Mouse (Mus musculus) right cerebral cortex, adult 2 months (tissue): Measurements from ENCODE around the gene Anks1.
"Not testable (repeated sequence)": the region's sequence is repeated elsewhere in the genome, so short reads cannot be mapped to it uniquely, and the experiment has no call there.

Experiments
- DNase-seq, 2 experiments: peaks; one replicate each; pipeline ENCODE4 v3.0.0; 2021 to 2022; ENCODE audit warnings: low spot score in 2 of 2

Gene Anks1

DNA sequence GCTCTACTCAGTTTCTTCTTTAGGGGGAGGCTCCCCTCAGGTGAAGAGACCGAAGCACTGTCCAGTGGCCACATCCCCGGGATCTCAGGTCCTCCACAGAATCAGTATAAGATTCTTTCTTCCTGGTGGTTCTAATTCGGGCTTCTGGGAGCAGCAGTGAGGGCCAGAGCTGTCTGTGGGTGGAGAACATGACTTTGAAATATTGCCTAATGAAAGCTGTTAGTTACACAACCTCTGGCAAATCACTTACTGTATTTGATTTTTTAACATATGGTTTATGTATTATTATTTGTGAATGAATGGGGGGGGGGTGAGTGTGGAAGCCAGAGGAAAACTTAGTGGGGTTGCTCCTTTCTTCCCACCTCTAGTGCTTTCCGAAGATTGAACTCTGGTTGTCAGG lies 22.7 kb downstream of the Anks1 start:
- DNase-seq, result no peak

DNA sequence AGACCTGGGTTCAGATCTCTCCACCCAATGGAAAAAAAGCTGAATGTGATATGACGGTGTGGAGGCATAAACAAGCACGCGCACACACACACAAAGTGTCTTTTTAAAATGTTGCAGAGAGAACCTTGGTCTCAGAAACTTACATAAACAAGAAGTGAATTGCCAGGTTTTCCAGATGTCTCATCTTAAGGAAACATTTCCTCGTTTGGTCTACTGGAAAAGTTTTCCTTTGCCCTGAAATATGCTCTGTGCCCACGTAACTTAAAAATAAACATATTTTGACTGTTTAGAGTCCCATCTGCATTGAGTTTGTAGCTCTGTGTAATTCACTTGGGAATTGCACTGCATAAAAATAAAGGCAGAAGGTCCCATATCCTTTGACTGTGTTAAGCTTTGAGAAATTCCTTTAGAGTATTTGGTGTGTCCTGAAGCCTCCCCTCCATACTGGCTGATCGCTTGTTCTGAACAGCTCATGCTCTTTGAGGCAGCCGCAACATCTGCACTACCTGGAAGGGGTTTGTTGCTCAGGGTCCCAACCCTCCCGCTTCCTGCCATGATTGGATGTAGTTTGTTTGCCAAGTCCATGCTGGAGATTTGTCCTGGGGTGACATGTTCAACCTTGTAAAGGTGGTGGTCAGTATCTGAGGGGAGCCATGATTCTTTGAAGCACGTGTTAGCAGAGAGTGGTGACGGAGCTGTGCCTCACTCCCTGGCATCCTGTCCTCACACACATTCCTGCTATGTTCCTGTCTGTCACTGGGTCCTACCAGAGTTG lies 25.2 kb downstream of the Anks1 start:
- DNase-seq, result no peak

DNA sequence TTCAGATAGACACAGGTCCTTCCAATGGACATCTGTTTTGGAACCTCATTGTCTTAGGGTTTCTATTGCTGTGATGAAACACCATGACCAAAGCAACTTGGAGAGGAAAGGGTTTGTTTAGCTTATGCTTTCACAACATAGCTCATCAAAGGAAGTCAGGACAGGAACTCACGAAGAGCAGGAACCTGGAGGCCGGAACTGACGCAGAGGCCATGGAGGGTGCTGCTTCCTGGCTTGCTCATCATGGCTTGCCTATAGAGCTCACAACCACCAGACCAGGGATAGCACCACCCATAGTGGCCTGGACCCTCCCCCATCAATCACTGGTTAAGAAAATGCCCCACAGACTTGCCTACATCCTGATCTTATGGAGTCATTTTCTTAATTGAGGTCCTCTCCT lies 26.0 kb downstream of the Anks1 start:
- no peak for DNase-seq

DNA sequence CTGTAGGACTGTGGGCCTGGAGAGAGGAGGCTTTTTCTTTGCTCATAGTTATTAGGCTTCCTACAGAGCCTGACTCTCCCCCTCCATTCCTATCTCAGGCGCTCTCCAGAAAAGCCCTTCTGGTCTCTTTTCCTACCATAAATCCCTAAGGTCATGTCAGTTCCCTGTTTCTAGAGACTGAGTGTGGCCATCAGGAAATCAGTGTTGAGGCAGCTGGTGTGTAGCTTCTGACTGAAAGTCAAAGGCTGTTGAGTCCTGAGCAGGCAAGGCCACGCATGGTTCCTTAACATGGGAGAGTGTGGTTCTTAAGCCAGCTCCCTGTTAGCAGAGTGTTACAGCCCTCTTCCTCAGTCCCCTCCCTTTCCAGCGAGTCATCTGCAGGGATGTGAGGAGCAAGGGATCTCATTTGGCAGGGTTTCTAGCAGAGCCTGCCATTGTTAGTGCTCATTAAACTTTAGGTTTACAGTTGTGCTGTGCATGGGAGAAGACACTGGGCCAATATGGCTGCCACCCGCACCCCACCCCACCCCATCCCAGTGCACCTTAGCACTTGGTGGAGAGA lies 28.0 kb downstream of the Anks1 start:
- DNase-seq, result no peak

DNA sequence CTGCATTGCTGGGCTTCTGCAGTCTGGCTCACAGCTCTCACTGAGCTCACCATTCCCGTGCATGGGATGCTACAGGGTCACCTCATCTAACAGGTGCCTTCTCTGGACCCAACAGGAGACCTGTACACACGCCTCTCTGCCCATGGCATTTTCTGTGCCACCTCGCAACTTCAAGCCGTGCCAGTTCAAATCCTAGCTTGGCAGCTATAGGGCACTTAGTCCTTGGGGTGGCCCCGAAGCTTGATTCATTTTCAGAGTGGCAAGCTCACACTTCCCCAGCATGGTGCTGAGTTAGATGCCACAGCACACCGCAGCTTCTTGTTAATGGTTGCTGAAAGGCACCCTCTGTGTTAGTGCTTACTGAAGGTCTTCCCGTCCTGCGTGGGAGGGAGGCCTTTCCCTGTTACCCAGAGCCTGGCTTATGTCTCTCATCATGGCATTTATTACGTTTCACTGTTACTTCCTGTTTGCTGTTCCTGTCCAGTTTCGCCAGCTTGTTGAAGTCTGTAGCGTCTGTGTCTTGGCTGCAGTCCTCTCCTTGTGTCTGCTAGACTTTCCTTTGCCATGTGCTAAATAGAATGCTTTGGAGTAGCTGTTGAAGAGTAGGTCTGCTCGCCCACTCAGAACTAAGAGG lies 29.1 kb downstream of the Anks1 start:
- DNase-seq, result no peak

DNA sequence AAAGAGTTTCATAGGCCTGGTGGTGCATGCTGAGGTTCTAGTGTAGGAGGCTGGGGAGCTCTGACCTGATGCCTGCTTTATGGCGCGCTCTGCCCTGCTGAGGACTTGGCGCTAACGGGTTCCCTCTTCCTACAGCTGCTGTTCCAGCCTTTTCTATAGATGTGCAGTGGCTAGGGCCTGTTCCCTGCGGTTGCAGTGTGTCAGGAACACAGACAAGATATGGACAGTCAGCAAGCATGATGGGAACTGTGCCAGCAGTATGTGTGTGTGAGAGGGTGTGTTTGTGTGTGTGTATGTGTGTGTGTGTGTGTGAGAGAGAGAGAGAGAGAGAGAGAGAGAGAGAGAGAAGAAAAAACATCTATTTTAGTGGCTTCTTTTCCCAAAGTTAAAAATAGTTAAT lies 29.9 kb downstream of the Anks1 start:
- no peak for DNase-seq

DNA sequence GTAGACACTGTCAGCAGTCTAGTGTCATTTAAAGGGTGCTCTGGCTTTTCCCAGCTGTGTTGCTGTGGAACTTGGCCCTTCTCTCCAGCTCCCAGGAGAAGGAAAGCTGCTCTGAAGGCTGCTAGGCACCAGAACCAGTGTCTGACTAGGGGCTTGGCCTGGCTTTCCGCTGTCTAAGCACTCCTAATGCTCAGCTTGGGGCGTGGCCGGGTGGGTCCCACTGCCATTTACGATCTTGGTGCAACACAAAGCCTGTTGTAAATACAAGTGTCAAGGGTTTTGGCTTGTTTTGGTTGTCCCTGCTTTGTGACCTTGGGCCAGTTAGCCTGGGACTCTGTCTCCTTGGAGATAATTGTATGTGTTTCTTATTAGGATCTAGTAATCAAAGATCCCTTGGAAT lies 31.2 kb downstream of the Anks1 start:
- DNase-seq, result no peak

DNA sequence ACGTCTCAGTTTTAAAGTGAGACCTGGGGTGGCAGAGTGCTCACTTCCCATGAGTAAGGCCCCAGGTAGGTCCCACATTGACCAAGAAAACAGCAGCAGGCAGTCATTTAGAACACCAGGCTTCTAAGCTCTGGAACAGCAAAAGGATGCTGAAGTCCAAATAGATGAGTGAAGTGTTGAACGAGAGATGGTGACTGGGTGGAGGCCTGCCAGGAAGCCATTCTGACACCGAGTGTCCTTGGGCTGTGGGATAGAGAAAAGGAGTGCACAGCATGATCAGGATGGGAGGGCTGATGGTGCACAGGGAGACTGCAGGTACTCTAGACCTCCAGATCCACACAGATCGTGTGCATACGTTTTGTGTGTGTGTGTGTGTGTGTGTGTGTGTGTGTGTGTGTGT lies 32.1 kb downstream of the Anks1 start:
- no peak for DNase-seq

DNA sequence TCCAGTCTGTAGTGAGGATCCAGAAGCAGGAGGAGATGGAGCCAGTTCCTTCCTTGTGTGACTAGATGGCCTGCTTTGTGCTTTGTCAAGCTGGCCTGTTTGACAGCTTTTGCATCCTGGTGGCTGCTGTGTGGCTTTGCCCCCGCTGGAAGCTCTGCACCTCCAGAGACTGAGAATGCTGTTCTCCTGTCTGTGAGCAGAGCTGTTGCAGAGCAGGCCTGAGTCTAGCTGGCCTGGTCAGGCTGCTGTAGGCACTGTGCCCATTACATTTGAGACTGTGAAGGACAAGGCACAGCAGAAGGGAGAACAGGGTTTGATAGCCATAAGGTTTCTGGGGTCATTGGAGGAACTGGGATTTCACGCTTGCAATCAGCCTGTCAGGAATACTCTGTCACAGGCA lies 32.6 kb downstream of the Anks1 start:
- no peak for DNase-seq

DNA sequence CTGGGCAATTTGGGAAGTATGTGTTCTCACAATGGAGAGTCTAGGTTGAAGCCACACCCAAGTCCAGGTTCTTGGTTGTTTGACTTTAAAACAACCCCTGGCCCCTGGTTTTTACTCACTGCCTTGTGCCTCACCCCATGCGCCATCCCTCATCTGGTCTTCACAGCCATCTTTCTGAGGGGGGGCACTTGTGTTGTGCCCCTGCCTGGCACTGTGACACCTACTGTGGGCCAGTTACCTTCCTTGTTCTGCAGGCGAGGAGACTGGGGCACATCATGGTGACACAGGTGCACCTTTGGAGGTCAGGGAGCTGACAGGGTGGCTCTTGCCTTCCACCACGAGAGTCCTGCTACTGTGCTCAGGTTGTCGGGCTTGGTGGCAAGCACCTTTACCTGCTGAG lies 33.0 kb downstream of the Anks1 start:
- no peak for DNase-seq

DNA sequence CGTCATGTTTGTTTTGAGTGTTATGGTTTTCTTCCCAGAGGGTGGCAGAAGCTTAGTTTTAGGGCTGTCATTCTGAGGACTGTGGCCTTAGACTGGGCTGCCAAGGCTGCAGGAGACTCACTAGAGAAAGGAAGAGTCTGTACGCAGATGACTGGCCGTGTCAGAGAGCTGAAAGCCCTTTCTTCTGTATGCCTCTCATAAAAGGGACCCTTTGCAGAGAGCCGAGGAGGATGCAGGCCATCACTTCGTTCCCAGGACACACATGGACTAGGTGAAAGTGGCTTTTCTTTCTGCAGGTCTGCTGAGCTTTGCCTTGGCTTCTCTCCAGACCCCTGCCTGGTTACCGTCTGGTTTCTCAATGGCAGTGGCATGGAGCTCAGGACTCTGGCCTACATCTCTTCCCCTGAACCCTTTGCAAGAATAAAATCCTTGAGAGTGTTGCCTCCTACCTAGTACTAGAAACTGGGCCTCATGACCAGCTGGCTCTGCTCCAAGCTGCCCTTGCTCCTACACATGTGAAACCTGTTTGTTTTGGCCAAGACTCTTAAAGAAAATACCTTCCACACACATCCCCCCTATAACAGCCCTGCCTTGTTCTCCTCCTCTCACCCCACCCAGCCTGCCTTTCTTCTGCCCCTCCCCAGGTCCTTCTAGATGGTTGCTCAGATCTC lies 36.6 kb downstream of the Anks1 start:
- DNase-seq, result no peak

DNA sequence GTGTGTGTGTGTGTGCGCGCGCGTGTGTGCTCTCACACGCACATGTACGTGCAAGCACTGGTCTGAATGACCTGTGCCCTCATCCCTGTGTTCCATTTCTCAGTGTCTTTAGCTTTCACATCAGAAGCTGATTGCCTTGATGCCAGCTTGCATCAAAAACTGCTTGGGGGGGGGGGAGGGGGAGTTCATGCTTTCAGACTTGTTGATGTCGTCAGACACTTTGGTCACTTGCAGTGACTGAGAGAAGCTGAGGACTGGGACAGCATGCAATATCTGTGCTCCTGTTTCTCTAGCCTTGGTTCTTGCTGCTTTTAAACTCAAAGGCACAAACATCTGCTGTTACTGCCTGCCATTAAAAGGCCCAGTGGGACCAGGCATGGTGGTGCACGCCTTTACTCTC lies 37.3 kb downstream of the Anks1 start:
- no peak for DNase-seq

DNA sequence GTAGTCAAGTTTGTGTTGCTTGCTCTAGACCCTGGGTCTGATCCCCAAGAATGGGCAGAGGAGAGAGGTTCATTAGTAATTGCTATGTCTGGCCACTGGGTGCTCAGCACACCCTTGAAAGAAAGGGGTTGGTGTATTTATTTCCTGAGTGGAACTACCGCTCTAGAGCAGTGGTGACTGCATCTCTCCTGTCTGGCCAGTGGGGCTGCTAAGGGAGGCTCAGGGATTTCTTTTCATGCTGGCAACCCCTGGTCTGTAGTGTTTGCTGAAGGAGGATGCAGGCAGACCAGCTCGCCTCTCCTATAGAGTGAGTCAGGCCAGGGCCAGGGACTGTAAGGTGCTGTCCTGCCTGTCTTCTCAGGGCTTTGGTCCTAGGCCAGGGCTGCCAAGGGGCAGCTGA lies 38.0 kb downstream of the Anks1 start:
- no peak for DNase-seq

DNA sequence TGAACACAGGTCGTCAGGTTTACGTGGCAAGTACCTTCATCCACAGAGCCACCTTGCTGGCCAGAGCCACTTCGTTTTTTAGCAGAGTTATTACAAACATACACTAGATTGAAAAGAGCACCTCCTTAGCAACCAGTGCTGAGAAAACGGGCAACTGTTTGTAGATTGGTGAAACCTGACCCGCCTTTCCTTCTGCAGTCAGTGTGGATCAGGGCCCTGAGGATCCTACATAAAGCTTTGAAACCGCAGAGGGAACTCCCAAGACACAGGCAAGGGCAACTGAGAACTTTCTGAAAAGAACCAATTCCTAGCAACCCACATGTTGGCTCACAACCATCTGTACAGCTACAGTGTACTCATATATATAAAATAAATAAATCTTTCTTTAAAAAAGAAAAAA lies 44.0 kb downstream of the Anks1 start:
- no peak for DNase-seq

DNA sequence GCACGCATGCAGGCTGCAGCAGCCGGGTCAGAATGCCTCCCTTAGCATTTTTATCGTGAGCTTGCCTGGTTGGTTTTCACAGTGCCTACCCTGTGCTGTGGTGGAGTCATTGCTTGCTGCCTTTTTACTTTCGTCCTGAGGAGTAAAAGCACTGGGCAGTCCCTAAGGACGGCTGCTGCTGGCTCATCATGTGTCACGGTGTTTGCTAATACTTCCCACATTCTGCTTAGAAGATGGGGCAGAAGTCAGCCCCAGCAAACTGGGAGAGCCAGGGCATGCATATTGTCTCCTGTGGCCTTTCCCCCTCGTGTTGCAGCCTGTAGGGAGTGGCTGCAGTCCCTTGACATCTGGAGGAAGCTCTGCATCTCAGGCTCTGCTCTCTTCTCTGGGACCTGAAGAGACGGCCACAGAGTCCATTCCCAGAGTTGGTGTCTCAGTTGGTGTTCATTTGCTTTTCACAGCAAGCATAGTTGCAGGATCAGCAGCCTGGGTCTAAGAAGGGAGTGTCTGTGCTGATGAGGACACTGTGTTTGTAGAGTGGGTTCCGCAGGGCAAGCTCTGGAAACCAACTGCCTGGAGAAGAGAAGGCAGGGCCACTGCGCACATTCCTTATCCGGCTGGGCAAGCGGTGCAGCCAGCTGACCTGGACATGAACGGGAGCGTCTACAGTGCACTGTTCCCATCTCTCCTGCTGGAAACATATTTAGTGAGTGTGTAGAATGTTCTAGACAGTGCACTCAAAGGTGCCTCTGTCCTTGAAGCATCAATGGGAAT lies 45.7 kb downstream of the Anks1 start:
- DNase-seq, result no peak

DNA sequence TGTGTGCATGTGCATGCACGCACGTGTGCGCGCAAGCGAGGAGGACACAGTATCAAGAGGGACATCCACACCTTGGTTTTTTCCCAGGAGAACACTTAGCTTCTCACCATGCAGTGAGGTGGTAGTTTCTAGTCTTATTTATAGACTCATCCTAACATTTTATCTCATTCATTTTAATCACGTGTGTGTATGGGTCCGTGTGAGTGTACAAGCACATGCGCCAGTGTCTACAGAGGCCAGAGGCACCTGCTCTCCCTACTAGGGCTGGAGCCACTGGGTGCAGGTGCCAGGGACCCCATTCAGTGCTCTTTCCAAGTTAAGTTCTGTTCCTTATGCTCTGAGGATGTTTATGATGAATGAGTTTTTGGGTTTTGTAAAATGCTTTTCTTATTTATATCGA lies 48.5 kb downstream of the Anks1 start:
- no peak for DNase-seq

DNA sequence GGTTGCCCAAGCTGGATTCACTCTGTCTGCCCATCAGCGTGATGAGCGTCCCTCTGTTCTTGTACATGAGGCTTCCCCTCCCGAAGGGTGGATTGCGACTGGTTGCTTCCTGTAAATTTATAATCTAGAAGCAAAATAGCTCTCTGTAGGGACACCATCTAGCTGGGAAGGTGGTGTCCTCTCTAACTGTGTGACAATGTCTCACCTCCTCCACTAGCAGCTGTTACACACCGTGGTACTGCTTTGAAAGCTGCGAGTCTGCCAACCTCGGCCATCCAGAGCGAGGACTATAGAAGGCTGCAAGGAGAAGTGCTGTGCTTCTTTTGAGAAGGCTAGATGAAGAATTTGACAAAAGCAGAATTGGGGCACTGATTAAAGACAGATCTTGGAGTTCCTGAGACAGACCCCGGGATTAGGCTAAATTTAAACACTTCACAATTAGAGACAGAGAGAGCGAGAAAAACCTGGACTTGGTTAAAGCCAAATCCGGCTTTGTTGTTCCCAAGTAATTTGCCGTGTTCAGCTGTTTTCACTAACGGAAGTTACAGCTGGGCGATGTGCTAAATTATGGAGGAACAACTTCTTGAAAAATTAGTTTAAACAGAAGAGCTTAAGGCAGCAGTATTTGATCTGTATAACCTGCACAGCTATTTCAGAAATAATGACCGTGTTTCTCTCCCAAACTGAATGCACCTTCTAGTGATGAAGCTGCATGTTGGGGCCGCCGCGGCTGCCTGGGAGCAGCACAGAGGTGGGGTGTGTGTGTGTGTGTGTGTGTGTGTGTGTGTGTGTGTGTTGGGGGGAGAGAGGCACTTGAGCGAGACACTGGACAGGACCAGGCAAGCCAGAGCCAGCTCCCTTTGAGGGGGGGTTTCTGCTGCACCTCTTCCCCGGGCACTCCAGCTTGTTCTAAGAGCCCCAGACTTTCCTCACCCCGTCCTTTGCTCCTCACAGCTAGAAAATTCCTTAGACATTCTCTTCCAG lies 51.3 kb downstream of the Anks1 start:
- peak; percentile 73 to 76 for DNase-seq

DNA sequence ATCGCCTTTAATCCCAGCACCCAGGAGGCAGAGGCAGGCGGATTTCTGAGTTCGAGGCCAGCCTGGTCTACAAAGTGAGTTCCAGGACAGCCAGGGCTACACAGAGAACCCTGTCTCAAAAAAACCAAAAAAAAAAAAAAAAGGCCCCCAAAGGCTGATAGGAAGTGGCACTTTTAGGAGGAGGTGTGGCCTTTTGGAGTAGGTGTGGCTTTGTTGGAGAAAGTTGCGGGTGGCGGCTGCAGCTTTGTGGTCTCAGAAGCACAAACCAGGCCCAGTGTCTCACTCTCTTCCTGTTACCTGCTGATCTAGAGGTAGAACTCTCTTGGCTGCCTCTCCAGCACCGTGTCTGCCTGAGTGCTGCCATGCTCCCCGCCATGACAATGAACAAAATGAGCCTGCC lies 54.0 kb downstream of the Anks1 start:
- not testable (repeated sequence) for DNase-seq

DNA sequence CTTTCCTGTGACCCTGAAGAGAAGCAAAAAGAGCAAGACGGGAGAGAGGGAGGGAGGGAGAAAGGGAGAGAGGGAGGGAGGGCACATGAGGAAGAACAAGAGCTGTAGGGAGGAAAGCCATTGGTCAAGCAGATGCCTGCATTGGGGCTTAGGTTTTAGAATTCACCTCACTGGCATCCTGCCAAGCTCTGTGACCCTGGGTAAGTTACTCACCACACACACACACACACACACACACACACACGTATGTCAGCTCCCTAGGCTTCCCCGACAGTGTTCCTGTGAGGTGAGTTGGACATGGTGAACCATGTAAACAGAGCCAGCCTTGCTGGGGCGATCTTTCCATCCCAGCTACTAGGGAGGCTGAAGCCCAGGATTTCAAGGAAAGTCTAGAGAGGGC lies 55.5 kb downstream of the Anks1 start:
- DNase-seq, result no peak

DNA sequence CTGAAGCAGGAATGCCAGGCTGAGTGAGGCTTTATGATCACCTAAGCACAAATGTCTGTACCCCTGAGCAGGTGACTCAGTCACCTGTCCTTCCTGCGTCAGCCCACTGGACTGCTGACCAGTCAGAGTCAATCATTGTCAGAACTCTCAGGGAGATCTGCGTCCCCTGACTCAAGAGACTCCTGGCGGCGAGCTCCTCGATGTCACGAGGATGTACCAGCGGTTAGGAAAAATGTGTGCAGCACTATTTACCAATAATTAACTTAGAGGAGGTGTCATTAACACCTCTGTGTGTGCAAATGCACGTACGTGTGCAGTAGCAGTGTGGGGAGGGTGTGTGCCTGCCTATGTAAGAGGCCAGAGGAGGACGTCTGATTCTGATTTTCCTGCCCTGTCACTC lies 56.2 kb downstream of the Anks1 start:
- DNase-seq, result no peak

DNA sequence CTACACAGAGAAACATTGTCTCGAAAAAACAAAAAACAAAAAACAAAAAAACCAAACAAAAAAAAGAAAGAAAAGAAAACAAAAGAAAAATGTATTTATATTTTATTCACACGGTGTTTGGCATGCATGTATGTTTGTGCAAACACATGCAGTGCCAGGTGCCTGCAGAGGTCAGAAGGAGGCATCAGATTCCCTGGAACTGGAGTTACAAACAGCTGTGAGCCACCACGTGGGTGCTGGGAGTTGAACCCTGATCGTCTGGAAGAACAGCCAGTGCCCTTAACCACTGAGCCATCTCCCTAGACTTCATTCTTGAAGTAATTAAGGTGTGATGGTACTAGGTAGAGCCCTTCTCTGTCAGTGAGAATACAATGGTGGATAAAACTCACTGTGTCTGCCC lies 57.0 kb downstream of the Anks1 start:
- no peak for DNase-seq
